Mouse (Mus musculus) liver, postnatal 0 days (tissue): ENCODE measurements at regions not wholly inside any gene's neighbourhood (a gene's known extent, or its start where the extent isn't known, plus 50 kb on each side); places are given as distances from the start of the nearest gene placed in this dataset.
A peak's percentile ranks its signal among the peaks of the same experiment; 100 is the strongest.

Source experiments
- ATAC-seq: fragments of 200-750 bp; cut with Nextera tagmentation; 2 replicates; pipeline ENCODE4 v1.8.0; 2017; ENCODE audit warnings: mild to moderate bottlenecking, moderate library complexity
- DNase-seq: peaks from one replicate; pipeline ENCODE4 v3.0.0-alpha.2; 2016
- H3K27ac ChIP-seq: fragments of 300-500 bp; sonication (generic); 2 replicates; pipeline ENCODE4 v1.5.1; 2014; ENCODE audit warnings: antibody characterized with exemption, moderate library complexity, mild to moderate bottlenecking, low read depth
- H3K27me3 ChIP-seq: fragments of 300-500 bp; sonication (generic); 2 replicates; pipeline ENCODE4 v1.6.1; 2014; ENCODE audit warnings: low read length, control low read depth, mixed read lengths; ENCODE audit not compliant: insufficient read depth
- H3K36me3 ChIP-seq: fragments of 300-500 bp; sonication (generic); replicated peaks from 2 replicates; pipeline ENCODE4 v1.6.1; 2014; ENCODE audit warnings: mild to moderate bottlenecking, control low read depth, low read length, moderate library complexity, mixed read lengths; ENCODE audit not compliant: insufficient read depth
- H3K4me1 ChIP-seq: fragments of 300-500 bp; sonication (generic); 2 replicates; pipeline ENCODE4 v1.6.1; 2014; ENCODE audit warnings: antibody characterized with exemption, mild to moderate bottlenecking, control low read depth; ENCODE audit not compliant: insufficient read depth
- H3K4me2 ChIP-seq: fragments of 300-500 bp; sonication (generic); 2 replicates; pipeline ENCODE4 v1.6.1; 2014; ENCODE audit warnings: low read depth, mild to moderate bottlenecking, low read length, moderate library complexity, mixed read lengths
- H3K4me3 ChIP-seq: fragments of 300-500 bp; sonication (generic); 2 replicates; pipeline ENCODE4 v1.5.1; 2014; ENCODE audit warnings: low read depth, low read length
- H3K9ac ChIP-seq: fragments of 300-500 bp; sonication (generic); replicated peaks from 2 replicates; pipeline ENCODE4 v1.6.1; 2014; ENCODE audit warnings: mild to moderate bottlenecking, moderate library complexity
- H3K9me3 ChIP-seq: fragments of 300-500 bp; sonication (generic); 2 replicates; pipeline ENCODE4 v1.6.1; 2016; ENCODE audit warnings: mild to moderate bottlenecking, control low read depth, low read length, mixed read lengths
- CTCF ChIP-seq: sonication (generic); IDR thresholded peaks from 2 replicates; pipeline ENCODE4 v1.5.1; 2016; ENCODE audit warnings: antibody characterized with exemption, low read depth
- EP300 ChIP-seq: IDR thresholded peaks from 2 replicates; pipeline ENCODE4 v1.6.1; 2016; ENCODE audit warnings: antibody characterized with exemption, low read depth, mild to moderate bottlenecking
- WGBS: fragments of 180-500 bp; shearing (Covaris S2); extraction: QIAGEN DNeasy Blood & Tissue Kit; methylation state at CpG from one replicate; pipeline ENCODE4 v1.1.7; 2014; ENCODE audit not compliant: insufficient replicate concordance; 5-methylcytosine and 5-hydroxymethylcytosine counted together

DNA sequence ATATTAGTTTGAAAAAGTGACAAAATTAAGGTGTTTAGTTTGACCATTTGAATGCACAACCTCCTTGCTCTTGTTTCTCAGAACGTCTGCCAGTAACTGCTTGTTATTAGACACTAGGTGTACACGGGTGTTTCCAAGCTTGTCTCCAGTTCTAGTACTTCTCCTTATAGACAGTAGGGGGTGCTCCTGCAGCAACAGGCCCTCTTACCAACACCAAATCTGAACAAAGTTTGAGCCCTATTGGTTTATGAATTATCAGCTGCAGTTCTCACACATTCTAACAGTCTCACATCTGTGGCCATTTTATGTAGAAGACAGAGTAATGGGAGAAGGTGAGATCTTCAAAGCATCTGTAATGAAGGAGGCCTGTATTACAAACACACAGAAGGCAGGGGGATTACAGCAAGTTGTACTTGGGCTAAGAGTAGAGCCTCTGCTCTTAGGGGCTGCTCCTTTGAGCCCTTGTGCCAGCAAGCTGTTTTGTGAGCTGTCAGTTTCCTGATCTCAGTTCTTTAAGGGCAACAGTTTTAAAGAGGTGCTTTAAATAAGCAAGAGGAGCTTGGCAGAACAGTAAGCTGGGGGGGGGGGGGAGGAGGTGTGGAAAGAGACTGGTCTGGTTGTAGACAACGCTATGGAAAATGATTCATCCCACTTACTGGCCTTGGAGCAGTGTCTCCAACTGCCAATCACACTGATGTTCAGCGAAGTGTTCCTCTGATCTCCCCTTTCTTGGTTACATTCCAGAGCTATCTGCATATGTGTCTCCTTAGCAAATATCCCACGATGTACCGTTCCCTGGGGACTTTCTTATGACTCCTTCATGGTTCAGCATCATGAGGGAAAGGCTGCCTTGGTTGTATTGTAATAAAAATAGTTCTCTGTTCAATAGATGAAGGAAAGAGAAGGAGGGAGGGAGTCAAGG lies 71.3 kb upstream of the Cep162 start:
- H3K9me3 ChIP-seq = no peaks in the 10 kb centered on the region
- peak; percentile 37; the same call in 1 of the 2 replicates for TF ChIP-seq CTCF
- no peak for TF ChIP-seq EP300
- H3K27me3 ChIP-seq = no peaks in the 10 kb centered on the region
- WGBS = 51% methylated on average over 6 of the region's 6 CpGs
- no peak overlapping the region for H3K27ac ChIP-seq
- no peak for ATAC-seq
- DNase-seq = no peak
- H3K4me2 ChIP-seq = no peak overlapping the region
- H3K4me3 ChIP-seq = no peak overlapping the region
- no peak overlapping the region for H3K9ac ChIP-seq
- H3K4me1 ChIP-seq = no peaks in the 10 kb centered on the region
- H3K36me3 ChIP-seq = no peaks in the 10 kb centered on the region

DNA sequence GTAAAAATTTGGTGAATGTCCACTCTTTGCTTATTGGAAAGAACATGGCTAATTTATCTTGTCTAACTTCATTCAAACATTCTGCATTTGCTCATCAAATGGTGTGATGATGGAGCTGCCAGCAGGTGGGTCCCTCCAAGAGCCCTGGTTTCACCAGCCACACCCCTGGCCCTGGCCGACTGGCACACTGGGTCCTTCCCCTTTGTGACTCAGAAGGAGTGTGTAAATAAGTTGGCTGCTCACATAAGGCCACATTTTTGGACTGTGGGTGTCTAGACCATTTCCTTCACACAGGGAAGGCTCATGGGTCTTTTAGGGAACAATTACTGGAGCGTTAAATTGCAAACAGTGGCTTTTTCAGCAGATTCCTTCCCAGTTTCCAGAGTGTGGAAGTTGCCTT lies 68.4 kb upstream of the Cep162 start:
- TF ChIP-seq EP300 (no peak), CTCF (no peak)
- DNase-seq (no peak), ATAC-seq (no peak)
- no peak overlapping the region for H3K4me2 ChIP-seq
- H3K9ac ChIP-seq = no peak overlapping the region
- no peak overlapping the region for H3K4me3 ChIP-seq
- H3K4me1 ChIP-seq = no peaks in the 10 kb centered on the region
- no peaks in the 10 kb centered on the region for H3K27me3 ChIP-seq
- 54% methylated on average over 2 of the region's 2 CpGs for WGBS
- H3K27ac ChIP-seq = no peak overlapping the region
- H3K36me3 ChIP-seq = no peaks in the 10 kb centered on the region
- H3K9me3 ChIP-seq = no peaks in the 10 kb centered on the region

DNA sequence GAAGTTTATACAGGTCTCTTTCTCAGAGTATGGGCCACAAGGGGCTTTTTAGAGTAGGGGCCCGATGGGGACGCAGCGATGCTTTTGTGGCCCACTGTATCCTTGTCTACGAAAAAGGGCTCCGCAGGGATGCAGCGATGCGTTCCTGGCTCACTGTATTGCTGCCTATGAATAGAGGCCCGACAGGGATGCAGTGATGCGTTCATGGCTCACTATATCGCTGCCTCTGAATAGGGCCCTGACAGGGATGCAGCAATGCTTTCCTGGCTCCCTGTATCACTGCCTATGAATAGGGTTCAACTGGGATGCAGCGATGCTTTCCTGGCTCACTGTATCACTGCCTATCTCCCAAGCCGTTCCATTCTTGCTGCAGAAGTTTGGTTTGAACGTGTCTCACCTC lies 65.4 kb upstream of the Cep162 start:
- no peak overlapping the region for H3K9ac ChIP-seq
- ATAC-seq (no peak), DNase-seq (no peak)
- no peak overlapping the region for H3K4me2 ChIP-seq
- WGBS = 89% methylated on average over 13 of the region's 13 CpGs
- H3K27me3 ChIP-seq = no peaks in the 10 kb centered on the region
- H3K9me3 ChIP-seq = no peaks in the 10 kb centered on the region
- H3K36me3 ChIP-seq = no peaks in the 10 kb centered on the region
- no peak overlapping the region for H3K4me3 ChIP-seq
- TF ChIP-seq EP300 (no peak), CTCF (no peak)
- no peaks in the 10 kb centered on the region for H3K4me1 ChIP-seq
- no peak overlapping the region for H3K27ac ChIP-seq

DNA sequence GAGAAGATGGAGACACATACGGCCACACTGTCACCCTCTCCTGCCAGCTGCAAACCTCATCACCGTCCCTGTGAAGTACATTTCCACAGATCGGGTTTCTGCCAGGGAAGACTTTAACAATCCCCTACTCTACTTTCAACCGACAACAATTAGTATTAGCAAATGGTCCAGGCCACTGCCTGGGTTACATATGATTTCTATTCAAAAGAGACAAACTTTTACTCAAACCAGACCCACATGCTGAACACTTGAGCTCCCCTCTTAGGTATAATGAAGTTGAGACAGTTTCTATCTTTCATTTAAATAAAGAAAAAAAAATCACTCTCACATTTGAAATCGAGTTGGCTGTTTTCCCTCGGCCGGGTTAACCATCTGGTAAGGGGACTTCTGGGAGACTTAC lies 63.4 kb upstream of the Cep162 start:
- no peak for DNase-seq
- Histone ChIP-seq H3K4me3 (no peak overlapping the region), H3K9me3 (no peaks in the 10 kb centered on the region), H3K9ac (no peak overlapping the region), H3K4me1 (no peaks in the 10 kb centered on the region), H3K36me3 (no peaks in the 10 kb centered on the region), H3K27me3 (no peaks in the 10 kb centered on the region), H3K4me2 (no peak overlapping the region), H3K27ac (no peak overlapping the region)
- TF ChIP-seq EP300 = no peak
- TF ChIP-seq CTCF = no peak
- ATAC-seq = no peak
- 68% methylated on average over 7 of the region's 7 CpGs for WGBS

DNA sequence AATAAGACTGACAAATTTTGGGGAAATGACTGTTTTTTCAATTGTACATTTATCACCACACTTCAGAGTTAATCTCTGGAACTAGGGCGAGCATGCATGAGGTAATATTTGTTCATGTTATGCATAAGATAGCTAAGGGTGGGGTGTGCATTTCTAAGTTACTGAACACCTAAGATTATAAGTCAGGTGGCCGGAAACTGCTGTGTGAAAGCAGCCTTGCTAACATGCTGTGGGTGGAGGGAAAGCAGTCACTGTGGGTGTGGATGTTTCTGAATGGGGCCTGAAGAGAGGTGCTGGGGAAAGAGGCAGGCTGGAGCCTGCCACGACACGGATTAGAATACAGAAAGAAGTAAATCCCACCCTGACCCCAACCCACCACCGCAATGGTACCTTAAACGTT lies 54.8 kb upstream of the Cep162 start:
- no peak overlapping the region for H3K4me3 ChIP-seq
- H3K9me3 ChIP-seq = no peaks in the 10 kb centered on the region
- no peak overlapping the region for H3K4me2 ChIP-seq
- H3K27ac ChIP-seq = no peak overlapping the region
- DNase-seq (no peak), ATAC-seq (no peak)
- 70% methylated on average over 6 of the region's 6 CpGs for WGBS
- no peaks in the 10 kb centered on the region for H3K27me3 ChIP-seq
- no peak overlapping the region for H3K9ac ChIP-seq
- H3K4me1 ChIP-seq = no peaks in the 10 kb centered on the region
- no peaks in the 10 kb centered on the region for H3K36me3 ChIP-seq
- TF ChIP-seq CTCF (no peak), EP300 (no peak)
